ENCODE assay signal across 8 mouse cellular contexts in genomic region chr19:8695330-8695729, GRCm38 (mm10). TPM values are rescaled to one million over a fixed set of nuclear protein-coding genes. Genes with fewer than 3 reads are reported as not detected.
A peak's percentile ranks its signal among the peaks of the same experiment; 100 is the strongest.
DNase-seq lines count a peak whose midpoint lies in the region; ATAC-seq and TF ChIP-seq lines count a peak whose summit lies in the region.

No protein-coding gene starts in this region.

- H3K4me2 ChIP-seq in CH12.LX (ENCODE audit: insufficient read depth, low read depth, poor library complexity, severe bottlenecking) = peak overlapping the region; percentile 19
- no peak overlapping the region for H3K4me2 ChIP-seq in embryonic facial prominence, embryonic 11.5 days (ENCODE audit: low read depth, low read length)
- H3K4me2 ChIP-seq in intestine, embryonic 15.5 days (replicated peaks) = no peak overlapping the region
- no peak overlapping the region for H3K4me2 ChIP-seq in stomach, postnatal 0 days (replicated peaks; ENCODE audit: low read depth)

- H3K4me3 ChIP-seq in CH12.LX (replicated peaks in 1 of 3; ENCODE audit: low read depth in 2 of 3, low read length in 2 of 3, poor library complexity in 1 of 3) = no peak overlapping the region
- H3K4me3 ChIP-seq in embryonic facial prominence, embryonic 11.5 days (ENCODE audit: low read depth, low read length) = no peak overlapping the region
- no peak overlapping the region for H3K4me3 ChIP-seq in intestine, embryonic 15.5 days (replicated peaks)
- H3K4me3 ChIP-seq in lung, adult 2 months (replicated peaks; ENCODE audit: extremely low read depth, low read depth, low read length) = no peak overlapping the region
- no peak overlapping the region for H3K4me3 ChIP-seq in stomach, postnatal 0 days (ENCODE audit: low read depth, low read length)

- TF ChIP-seq EP300 in CH12.LX (IDR thresholded peaks at IDR 0.05; ENCODE audit: low read length) = no peak
- TF ChIP-seq EP300 in stomach, postnatal 0 days (optimal IDR thresholded peaks at IDR 0.05) = no peak

- peak; percentile 16 to 77; a peak in 2 of 4 replicates for TF ChIP-seq CTCF in CH12.LX (conservative IDR thresholded peaks at IDR 0.05 in 1 of 2, IDR thresholded peaks at IDR 0.05 in 1 of 2; ENCODE audit: low read depth in 2 of 2, low read length in 2 of 2)
- TF ChIP-seq CTCF in lung, adult 2 months (IDR thresholded peaks at IDR 0.05; ENCODE audit: insufficient read depth, low read length) = peak; percentile 74
- TF ChIP-seq CTCF in stomach, postnatal 0 days (IDR thresholded peaks at IDR 0.05; ENCODE audit: low read depth) = peak; percentile 67

- dilution Hi-C loops in CH12.LX (cut with MboI; ENCODE audit: extremely low pct_ligation_motif_present, extremely low pct_unique_long_range_greater_than_20kb, low sequenced_read_pairs) = loop anchor here (25.0 kb wide), 1 partner anchor 108 kb away; the partner anchor contains the start of gene Slc22a8

- no peaks in the 10 kb centered on the region for H3K9me3 ChIP-seq in CH12.LX (replicated peaks; ENCODE audit: low read length)
- H3K9me3 ChIP-seq in embryonic facial prominence, embryonic 11.5 days (replicated peaks; ENCODE audit: control insufficient read depth, low read length) = no peaks in the 10 kb centered on the region
- no peaks in the 10 kb centered on the region for H3K9me3 ChIP-seq in intestine, embryonic 15.5 days
- H3K9me3 ChIP-seq in stomach, postnatal 0 days (ENCODE audit: control insufficient read depth, low read length) = no peaks in the 10 kb centered on the region

- no peak overlapping the region for H3K27ac ChIP-seq in CH12.LX (ENCODE audit: insufficient read depth, low read depth)
- no peak overlapping the region for H3K27ac ChIP-seq in embryonic facial prominence, embryonic 11.5 days (replicated peaks; ENCODE audit: low read depth, low read length)
- no peak overlapping the region for H3K27ac ChIP-seq in intestine, embryonic 15.5 days
- H3K27ac ChIP-seq in stomach, postnatal 0 days (replicated peaks) = no peak overlapping the region

- peaks cover 0 to 13% of the 10 kb centered on the region in 2 experiments; a peak in 2 of 4 replicates for H3K4me1 ChIP-seq in CH12.LX (ENCODE audit: control insufficient read depth in 1 of 2, insufficient read depth in 2 of 2)
- no peaks in the 10 kb centered on the region for H3K4me1 ChIP-seq in embryonic facial prominence, embryonic 11.5 days (ENCODE audit: control insufficient read depth, insufficient read depth, low read length)
- no peaks in the 10 kb centered on the region for H3K4me1 ChIP-seq in intestine, embryonic 15.5 days (replicated peaks)
- 0 out of 2 replicates have a peak, but pooled peaks cover 2% of the 10 kb centered on the region for H3K4me1 ChIP-seq in lung, adult 2 months (ENCODE audit: control insufficient read depth, insufficient read depth, low read length)
- no peaks in the 10 kb centered on the region for H3K4me1 ChIP-seq in stomach, postnatal 0 days (replicated peaks; ENCODE audit: control insufficient read depth, insufficient read depth)

- DNase-seq in 416B (ENCODE audit: low read depth) (peak; percentile 59), CH12.LX (ENCODE audit: extremely low read depth) (peak; percentile 69)
- DNase-seq in embryonic facial prominence, embryonic 11.5 days (ENCODE audit: low spot score) = peak; percentile 29
- DNase-seq in lung, adult 2 months = peak; percentile 70
- peak; percentile 75 for DNase-seq in stomach, postnatal 0 days (ENCODE audit: low spot score)
- no peak for DNase-seq in urinary bladder, postnatal 10 days (ENCODE audit: low spot score)
- DNase-seq in layer of hippocampus, adult 18-20 months (ENCODE audit: low spot score in 2 of 2) = no peak

- H3K9ac ChIP-seq in CH12.LX (ENCODE audit: insufficient read depth, low read depth) = peak overlapping the region; percentile 9; the same call in 1 of the 2 replicates
- no peak overlapping the region for H3K9ac ChIP-seq in embryonic facial prominence, embryonic 11.5 days (replicated peaks; ENCODE audit: low read length)
- H3K9ac ChIP-seq in intestine, embryonic 15.5 days = no peak overlapping the region
- no peak overlapping the region for H3K9ac ChIP-seq in stomach, postnatal 0 days (ENCODE audit: low read length)

- no peaks in the 10 kb centered on the region for H3K79me2 ChIP-seq in CH12.LX (replicated peaks; ENCODE audit: control insufficient read depth, extremely low read depth, insufficient read depth, poor library complexity, severe bottlenecking)

- H3K36me3 ChIP-seq in CH12.LX (replicated peaks in 1 of 2; ENCODE audit: control insufficient read depth in 1 of 2, insufficient read depth in 1 of 2, low read length in 1 of 2) = no peaks in the 10 kb centered on the region
- no peaks in the 10 kb centered on the region for H3K36me3 ChIP-seq in embryonic facial prominence, embryonic 11.5 days (replicated peaks; ENCODE audit: control insufficient read depth, insufficient read depth, low read depth, low read length)
- no peaks in the 10 kb centered on the region for H3K36me3 ChIP-seq in intestine, embryonic 15.5 days
- no peaks in the 10 kb centered on the region for H3K36me3 ChIP-seq in stomach, postnatal 0 days (ENCODE audit: control insufficient read depth, insufficient read depth, low read length)

- peak; percentile 58 for TF ChIP-seq RAD21 in CH12.LX (IDR thresholded peaks at IDR 0.05; ENCODE audit: low read depth, low read length)

- peak; percentile 60 for ATAC-seq in embryonic facial prominence, embryonic 11.5 days (replicated peaks; ENCODE audit: insufficient number of reproducible peaks, low FRiP score, low TSS enrichment, low read depth)
- peak; percentile 66; the same call in 1 of the 2 replicates for ATAC-seq in intestine, embryonic 15.5 days
- peak; percentile 69 for ATAC-seq in stomach, postnatal 0 days (ENCODE audit: low FRiP score, low TSS enrichment)

- in situ Hi-C loops in CH12.LX (cut with MboI; ENCODE audit: low pct_ligation_motif_present, low pct_unique_long_range_greater_than_20kb, low sequenced_read_pairs) = no loop called here

- H3K27me3 ChIP-seq in CH12.LX (replicated peaks) = no peaks in the 10 kb centered on the region
- H3K27me3 ChIP-seq in embryonic facial prominence, embryonic 11.5 days (ENCODE audit: control insufficient read depth, insufficient read depth, low read length) = no peaks in the 10 kb centered on the region
- no peaks in the 10 kb centered on the region for H3K27me3 ChIP-seq in intestine, embryonic 15.5 days (replicated peaks)
- H3K27me3 ChIP-seq in stomach, postnatal 0 days (ENCODE audit: control insufficient read depth, insufficient read depth, low read length) = no peaks in the 10 kb centered on the region

- 0 out of 2 replicates have a peak, but pooled peaks have one; percentile 25 for TF ChIP-seq POLR2A in CH12.LX (IDR thresholded peaks at IDR 0.05; ENCODE audit: low read depth, low read length)
- no peak for TF ChIP-seq POLR2A in lung, adult 2 months (IDR thresholded peaks at IDR 0.05; ENCODE audit: borderline replicate concordance, extremely low read depth, low read depth, low read length)

- 57% methylated on average over 6 of the region's 6 CpGs for WGBS in embryonic facial prominence, embryonic 11.5 days
- WGBS in intestine, embryonic 15.5 days = 45% methylated on average over 6 of the region's 6 CpGs
- 21% methylated on average over 6 of the region's 6 CpGs for WGBS in lung, adult 2 months
- WGBS in stomach, postnatal 0 days = 41% methylated on average over 6 of the region's 6 CpGs

RNA-seq across cellular contexts. Expression of gene Slc3a2, which starts 27.8 kb away (rescaled TPM):
- total RNA-seq in CH12.LX (2012; rRNA removed) (177 and 269 TPM in 2 replicates), CH12.LX (2014; rRNA removed) (251 and 284 TPM in 2 replicates)
- polyA plus RNA-seq in CH12.LX (2012; ENCODE audit: insufficient read length, low read depth) = 432 and 478 TPM in 2 replicates
- polyA plus RNA-seq in embryonic facial prominence, embryonic 11.5 days (2014; fragmentation: Nextera tagmentation; extraction: Ambion mirVana) = 120 and 125 TPM in 2 replicates
- polyA plus RNA-seq in intestine, embryonic 15.5 days (2015; fragmentation: Nextera tagmentation; extraction: Ambion mirVana) = 161 and 163 TPM in 2 replicates
- 263 and 265 TPM in 2 replicates for polyA plus RNA-seq in lung, adult 2 months (2012; rRNA removed)
- 82.5 and 87.0 TPM in 2 replicates for polyA plus RNA-seq in stomach, postnatal 0 days (2015; fragmentation: Nextera tagmentation; extraction: Ambion mirVana)
- total RNA-seq in layer of hippocampus, adult 18-20 months (2021) = 100 to 1,000 TPM; 145 to 153 TPM

RNA-seq across cellular contexts. Expression of gene Chrm1, which starts 31.7 kb away (rescaled TPM):
- total RNA-seq in CH12.LX (2012; rRNA removed) (not detected in 2 replicates), CH12.LX (2014; rRNA removed) (not detected in 2 replicates)
- polyA plus RNA-seq in CH12.LX (2012; ENCODE audit: insufficient read length, low read depth) = 0.14 TPM in 1 of 2 replicates, not detected in the other
- 0.06 and 0.08 TPM in 2 replicates for polyA plus RNA-seq in embryonic facial prominence, embryonic 11.5 days (2014; fragmentation: Nextera tagmentation; extraction: Ambion mirVana)
- 0.64 and 1.1 TPM in 2 replicates for polyA plus RNA-seq in intestine, embryonic 15.5 days (2015; fragmentation: Nextera tagmentation; extraction: Ambion mirVana)
- polyA plus RNA-seq in lung, adult 2 months (2012; rRNA removed) = 0.89 and 1.7 TPM in 2 replicates
- polyA plus RNA-seq in stomach, postnatal 0 days (2015; fragmentation: Nextera tagmentation; extraction: Ambion mirVana) = 1.4 and 1.8 TPM in 2 replicates
- total RNA-seq in layer of hippocampus, adult 18-20 months (2021) = 100 to 1,000 TPM; 178 to 184 TPM

RNA-seq across cellular contexts. Expression of gene Wdr74, which starts 40.3 kb away (rescaled TPM):
- total RNA-seq in CH12.LX (2012; rRNA removed) (133 and 179 TPM in 2 replicates), CH12.LX (2014; rRNA removed) (182 and 203 TPM in 2 replicates)
- 208 and 235 TPM in 2 replicates for polyA plus RNA-seq in CH12.LX (2012; ENCODE audit: insufficient read length, low read depth)
- 91.0 and 92.3 TPM in 2 replicates for polyA plus RNA-seq in embryonic facial prominence, embryonic 11.5 days (2014; fragmentation: Nextera tagmentation; extraction: Ambion mirVana)
- polyA plus RNA-seq in intestine, embryonic 15.5 days (2015; fragmentation: Nextera tagmentation; extraction: Ambion mirVana) = 77.3 and 88.5 TPM in 2 replicates
- 19.5 and 21.3 TPM in 2 replicates for polyA plus RNA-seq in lung, adult 2 months (2012; rRNA removed)
- polyA plus RNA-seq in stomach, postnatal 0 days (2015; fragmentation: Nextera tagmentation; extraction: Ambion mirVana) = 55.6 and 55.7 TPM in 2 replicates
- 10 to 100 TPM; 53.0 to 55.2 TPM for total RNA-seq in layer of hippocampus, adult 18-20 months (2021)

RNA-seq across cellular contexts. Expression of gene 1700092M07Rik, which starts 45.2 kb away (rescaled TPM):
- total RNA-seq in CH12.LX (2012; rRNA removed) (3.8 and 4.8 TPM in 2 replicates), CH12.LX (2014; rRNA removed) (1.0 and 2.4 TPM in 2 replicates)
- polyA plus RNA-seq in CH12.LX (2012; ENCODE audit: insufficient read length, low read depth) = 3.1 and 4.3 TPM in 2 replicates
- polyA plus RNA-seq in embryonic facial prominence, embryonic 11.5 days (2014; fragmentation: Nextera tagmentation; extraction: Ambion mirVana) = 1.1 and 1.8 TPM in 2 replicates
- polyA plus RNA-seq in intestine, embryonic 15.5 days (2015; fragmentation: Nextera tagmentation; extraction: Ambion mirVana) = 1.8 TPM in 2 replicates
- not detected in 2 replicates for polyA plus RNA-seq in lung, adult 2 months (2012; rRNA removed)
- polyA plus RNA-seq in stomach, postnatal 0 days (2015; fragmentation: Nextera tagmentation; extraction: Ambion mirVana) = 0.59 and 0.62 TPM in 2 replicates
- total RNA-seq in layer of hippocampus, adult 18-20 months (2021) = 1 to 10 TPM; 1.9 to 2.1 TPM

RNA-seq across cellular contexts. Expression of gene Stx5a, which starts 45.9 kb away (rescaled TPM):
- total RNA-seq in CH12.LX (2012; rRNA removed) = 47.5 and 48.1 TPM in 2 replicates
- total RNA-seq in CH12.LX (2014; rRNA removed) = 49.1 and 49.7 TPM in 2 replicates
- 35.2 and 39.3 TPM in 2 replicates for polyA plus RNA-seq in CH12.LX (2012; ENCODE audit: insufficient read length, low read depth)
- polyA plus RNA-seq in embryonic facial prominence, embryonic 11.5 days (2014; fragmentation: Nextera tagmentation; extraction: Ambion mirVana) = 107 and 110 TPM in 2 replicates
- 119 and 121 TPM in 2 replicates for polyA plus RNA-seq in intestine, embryonic 15.5 days (2015; fragmentation: Nextera tagmentation; extraction: Ambion mirVana)
- 79.0 and 88.0 TPM in 2 replicates for polyA plus RNA-seq in lung, adult 2 months (2012; rRNA removed)
- 81.9 and 82.2 TPM in 2 replicates for polyA plus RNA-seq in stomach, postnatal 0 days (2015; fragmentation: Nextera tagmentation; extraction: Ambion mirVana)
- total RNA-seq in layer of hippocampus, adult 18-20 months (2021) = 10 to 100 TPM; 59.5 to 63.6 TPM

Comparison
In these comparisons a context has a peak if more than half of its experiments do, and no peak if none do; other contexts are left out.
1. DNase-seq: peak in 416B (single experiment), CH12.LX (single experiment), embryonic facial prominence, embryonic 11.5 days (single experiment), lung, adult 2 months (single experiment) and stomach, postnatal 0 days (single experiment); none in urinary bladder, postnatal 10 days (single experiment) and layer of hippocampus, adult 18-20 months (0 of 2).
2. Peak in every context shown above with its lines, with median percentiles within 50 percentile points of each other: CTCF ChIP-seq and ATAC-seq.